Mouse (Mus musculus): Measurements from ENCODE around the gene Barx2.
"Not testable (repeated sequence)": the region's sequence is repeated elsewhere in the genome, so short reads cannot be mapped to it uniquely, and the experiment has no call there.

Gene Barx2

DNA sequence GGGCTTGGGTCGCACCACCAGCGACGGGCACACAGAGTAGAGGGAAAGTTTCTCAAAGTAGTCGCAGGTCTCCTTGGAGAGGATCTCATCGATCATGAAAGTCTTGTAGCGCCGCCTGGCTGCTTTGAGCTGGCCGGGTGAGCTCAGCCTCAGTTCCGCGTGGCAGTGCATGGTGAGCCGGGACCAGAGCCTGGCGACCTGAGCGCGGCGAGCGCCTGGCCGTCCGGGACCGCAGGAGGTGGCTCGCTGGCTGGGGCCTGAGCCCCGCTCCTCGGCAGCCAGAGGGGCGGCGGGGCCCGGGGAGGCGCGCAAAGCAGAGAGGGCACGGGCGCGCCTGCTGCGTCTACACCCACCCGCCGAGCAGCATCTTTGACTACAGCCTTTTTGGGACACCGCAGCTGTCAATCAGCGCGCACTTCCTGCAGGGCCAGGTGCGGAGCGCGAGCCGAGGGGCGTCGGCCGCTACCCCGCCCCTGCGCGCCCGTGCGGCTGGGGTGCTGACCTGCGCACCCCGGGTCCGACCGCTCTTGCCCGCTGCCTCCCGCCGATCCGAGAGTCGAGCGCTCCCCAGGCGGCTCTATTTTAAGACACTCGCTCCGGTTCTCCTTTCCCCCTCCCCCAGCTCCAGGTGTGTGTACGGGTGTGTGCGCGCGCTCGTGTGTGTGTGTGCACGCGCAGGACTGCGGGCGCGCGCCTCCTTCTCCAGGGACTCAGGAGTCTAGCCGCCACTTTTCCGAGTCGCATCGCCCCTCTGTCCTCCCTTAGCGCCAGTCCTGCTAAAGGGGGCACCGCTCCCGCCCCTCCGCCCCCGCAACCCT lies at the start of gene Barx2:
Gene Barx2, minus strand, starts transcription at position 542 of the 818 bp plus-strand sequence.
- in situ Hi-C loops (cut with MboI, MseI), result no loop called here

DNA sequence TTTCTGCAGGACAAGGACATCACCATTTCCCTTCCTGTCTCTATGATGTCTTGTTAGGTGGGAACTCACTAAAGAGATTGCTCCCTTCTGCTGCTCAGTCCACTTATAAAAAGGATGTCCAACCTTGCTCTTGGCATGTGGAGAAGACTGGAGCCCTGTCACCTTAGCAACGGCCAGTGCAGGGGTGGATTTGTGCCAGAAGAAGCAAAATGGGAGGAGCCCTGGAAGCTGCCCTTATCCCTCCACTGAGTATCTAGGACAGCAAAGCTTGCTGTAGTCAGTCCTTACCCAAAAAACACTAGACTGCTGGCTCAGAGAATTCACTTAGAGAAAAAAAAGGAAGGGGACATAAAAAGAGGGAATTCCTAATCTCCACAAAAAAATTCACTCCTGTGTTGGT lies 49.0 kb upstream of the Barx2 start:
- in situ Hi-C loops (cut with MboI, MseI), result no loop called here

DNA sequence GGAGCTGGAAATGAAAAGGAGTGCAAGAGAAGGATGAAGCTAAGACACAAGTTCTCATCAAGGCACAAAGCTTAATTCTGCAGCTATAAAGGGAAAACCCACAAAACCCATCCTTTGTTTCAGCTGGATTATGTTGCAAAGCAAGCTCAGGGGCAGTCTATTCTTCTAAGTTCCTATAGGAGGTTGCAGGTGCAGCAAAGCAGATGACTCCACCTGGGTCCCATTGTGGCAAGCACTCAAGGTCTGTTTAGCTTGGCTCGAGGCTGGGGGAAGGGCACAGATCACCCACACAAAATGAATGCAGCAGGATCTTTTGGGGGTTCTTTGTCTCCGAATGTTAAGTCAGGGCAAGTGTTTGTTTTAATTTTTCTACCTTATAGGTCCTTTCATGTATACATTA lies 47.2 kb upstream of the Barx2 start:
- in situ Hi-C loops (cut with MboI, MseI), result no loop called here

DNA sequence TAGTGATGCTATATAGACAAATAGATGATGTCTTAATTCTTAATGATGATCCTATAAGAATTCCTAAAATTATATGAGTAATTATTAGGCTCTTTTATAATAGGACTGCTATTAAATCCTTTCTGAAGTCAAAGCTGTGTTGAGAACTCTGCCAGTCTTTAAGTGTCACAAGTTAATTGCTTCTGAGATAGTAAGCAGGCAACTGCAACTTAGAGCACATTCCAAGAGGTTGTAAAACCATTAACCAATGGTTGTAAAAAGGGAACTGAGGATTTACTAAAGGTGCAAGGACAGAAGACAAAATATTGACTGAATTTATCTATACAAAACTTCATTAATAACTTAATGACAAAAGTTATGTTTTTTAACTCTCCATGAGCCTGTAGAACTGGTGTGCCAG lies 44.9 kb upstream of the Barx2 start:
- in situ Hi-C loops (cut with MboI, MseI), result no loop called here

DNA sequence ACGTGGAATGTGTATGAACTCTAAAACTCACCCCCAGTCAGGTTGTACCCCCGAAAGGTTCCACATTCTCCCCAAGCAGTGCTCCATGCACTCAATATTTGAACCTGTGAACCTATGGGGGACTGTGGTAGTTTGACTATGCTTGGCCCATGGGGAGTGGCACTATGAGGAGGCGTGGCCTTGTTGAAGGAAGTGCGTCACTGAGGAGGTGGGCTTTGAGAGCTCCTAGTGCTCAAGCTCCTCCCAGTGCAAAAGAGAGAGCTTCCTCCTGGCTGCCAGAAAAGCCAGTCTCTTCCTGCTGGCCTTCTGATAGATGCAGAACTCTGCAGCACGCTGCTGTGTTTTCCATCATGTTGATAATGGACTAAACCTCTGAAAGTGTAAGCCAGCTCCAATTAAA lies 37.2 kb upstream of the Barx2 start:
- in situ Hi-C loops (cut with MboI, MseI), result no loop called here

DNA sequence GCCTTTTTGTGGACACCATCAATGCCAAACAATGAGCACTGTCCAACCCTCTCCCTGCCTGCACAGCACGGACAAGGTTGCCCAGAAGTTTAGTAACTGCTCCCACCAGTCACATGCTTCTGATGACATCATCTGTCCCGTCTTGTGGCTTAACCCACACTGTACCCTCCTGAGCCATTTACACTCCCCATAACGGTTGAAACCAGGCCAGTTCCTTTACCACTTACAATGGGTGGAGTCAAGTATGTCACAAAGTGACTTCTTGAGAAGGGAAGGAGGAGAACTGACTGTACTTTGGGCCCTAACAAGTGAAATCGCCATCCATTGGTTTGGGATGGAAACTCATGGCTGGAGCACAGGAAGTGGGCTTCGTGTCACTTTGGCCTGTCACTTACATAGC lies 35.8 kb upstream of the Barx2 start:
- in situ Hi-C loops (cut with MboI, MseI), result no loop called here

DNA sequence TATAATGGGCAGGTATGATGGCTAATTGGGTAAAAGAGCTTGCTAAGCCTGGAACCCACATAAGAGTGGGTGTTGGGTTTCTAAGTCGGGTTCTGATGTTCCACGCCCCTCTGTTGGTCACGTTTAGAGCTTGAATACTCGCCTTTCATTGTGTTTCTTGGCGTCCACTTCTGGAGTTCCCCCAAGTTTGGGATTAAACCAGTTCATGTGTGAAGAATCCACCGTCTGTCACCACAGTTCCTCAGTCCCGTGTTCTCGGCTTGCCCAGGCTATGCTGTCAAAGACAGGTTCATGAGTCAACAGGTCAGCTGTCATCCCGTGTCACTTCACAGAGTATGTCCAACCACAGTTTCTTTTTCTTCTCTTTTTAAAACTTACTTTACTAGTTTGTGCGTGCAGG lies 33.8 kb upstream of the Barx2 start:
- in situ Hi-C loops (cut with MboI, MseI), result no loop called here

DNA sequence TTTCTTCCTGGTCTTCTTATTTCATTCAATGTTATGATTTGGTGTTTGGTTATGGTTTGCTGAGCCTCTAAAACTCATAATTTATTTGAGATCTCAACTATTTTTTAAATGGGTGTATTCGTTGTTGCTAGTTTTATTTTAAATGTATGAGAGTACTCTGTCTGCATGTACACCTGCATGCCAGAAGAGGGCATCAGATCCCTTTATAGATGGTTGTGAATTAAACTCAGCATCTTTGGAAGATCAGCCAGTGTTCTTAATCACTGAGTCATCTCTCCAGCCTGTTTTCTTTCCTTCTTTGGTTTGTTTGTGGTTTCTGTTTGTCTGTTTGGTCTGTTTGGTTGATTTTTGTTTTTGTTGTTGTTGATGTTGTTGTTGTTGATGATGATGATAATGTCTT lies 29.1 kb upstream of the Barx2 start:
- in situ Hi-C loops (cut with MboI, MseI), result loop anchor here (5.0 kb wide), 2 partner anchors 215 to 225 kb away; no protein-coding TSS in a partner anchor

DNA sequence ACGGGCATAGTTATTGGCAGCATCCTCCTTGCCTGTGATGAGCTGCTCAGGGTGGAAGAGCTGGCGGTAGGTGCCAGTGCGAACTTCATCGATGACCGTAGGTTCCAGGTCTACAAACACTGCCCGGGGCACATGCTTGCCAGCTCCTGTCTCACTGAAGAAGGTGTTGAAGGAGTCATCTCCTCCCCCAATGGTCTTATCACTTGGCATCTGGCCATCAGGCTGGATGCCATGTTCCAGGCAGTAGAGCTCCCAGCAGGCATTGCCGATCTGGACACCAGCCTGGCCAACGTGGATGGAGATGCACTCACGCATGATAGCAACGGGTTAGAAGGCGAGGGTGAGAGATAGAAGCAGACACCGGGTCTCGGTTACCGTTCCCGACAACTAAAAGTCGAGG lies 23.2 kb upstream of the Barx2 start:
- in situ Hi-C loops (cut with MboI, MseI), result not testable (repeated sequence)

DNA sequence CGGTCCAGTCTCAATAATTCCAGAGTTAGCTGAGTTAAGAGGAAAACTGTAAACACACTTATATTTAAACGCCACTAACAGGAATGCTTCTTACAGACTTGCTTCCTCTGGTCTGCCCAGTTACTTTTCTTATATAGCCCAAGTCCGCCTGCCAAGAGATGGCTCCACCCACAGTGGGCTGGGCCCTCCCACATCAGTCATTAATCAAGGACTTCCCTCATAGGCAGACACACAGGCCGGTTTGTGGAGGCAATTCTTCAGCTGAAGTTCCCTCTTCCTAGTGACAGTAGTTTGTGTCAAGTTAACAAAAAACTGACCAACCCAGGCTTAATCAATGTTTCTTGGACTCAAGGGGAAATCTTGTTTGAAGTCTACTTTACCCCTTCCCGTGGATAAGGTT lies 18.4 kb upstream of the Barx2 start:
- in situ Hi-C loops (cut with MboI, MseI), result no loop called here

DNA sequence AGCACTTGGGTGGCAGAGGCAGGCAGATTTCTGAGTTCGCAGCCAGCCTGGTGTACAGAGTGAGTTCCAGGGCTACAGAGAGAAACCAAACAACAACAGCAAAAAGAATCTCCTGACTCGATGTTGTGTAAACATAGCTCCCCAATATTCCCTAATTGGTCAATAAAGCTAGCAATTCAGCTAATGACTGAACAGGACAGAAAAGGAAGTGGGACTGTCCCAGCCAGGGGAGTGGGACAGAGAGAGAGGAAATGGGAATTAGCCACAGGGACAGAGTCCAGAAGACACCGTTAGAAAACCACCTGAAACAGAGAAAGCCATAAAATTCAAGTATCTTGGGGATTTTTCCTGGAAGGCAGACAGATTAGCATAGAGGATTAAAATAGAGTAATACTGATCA lies 18.0 kb upstream of the Barx2 start:
- in situ Hi-C loops (cut with MboI, MseI), result no loop called here

DNA sequence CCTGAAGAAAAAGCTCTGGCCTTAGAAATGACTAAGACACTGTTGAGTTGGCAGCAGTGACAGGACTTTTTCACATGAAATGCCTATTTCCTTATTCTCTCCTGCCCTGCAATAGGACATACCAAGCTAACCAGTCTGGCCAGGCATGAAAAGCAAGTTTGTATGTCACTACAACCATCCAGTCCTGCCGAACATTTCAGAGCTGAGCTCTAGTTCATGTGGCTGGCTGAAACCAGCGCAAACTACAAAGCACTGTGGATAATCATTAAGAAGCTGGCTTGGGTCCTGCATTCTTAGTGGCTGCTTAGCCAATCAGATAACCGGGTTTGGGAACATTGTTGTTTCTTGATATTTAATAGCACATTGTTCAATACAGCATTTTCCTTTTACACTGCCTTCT lies 13.5 kb upstream of the Barx2 start:
- in situ Hi-C loops (cut with MboI, MseI), result loop anchor here (5.0 kb wide), 2 partner anchors 364 to 369 kb away; no protein-coding TSS in a partner anchor

DNA sequence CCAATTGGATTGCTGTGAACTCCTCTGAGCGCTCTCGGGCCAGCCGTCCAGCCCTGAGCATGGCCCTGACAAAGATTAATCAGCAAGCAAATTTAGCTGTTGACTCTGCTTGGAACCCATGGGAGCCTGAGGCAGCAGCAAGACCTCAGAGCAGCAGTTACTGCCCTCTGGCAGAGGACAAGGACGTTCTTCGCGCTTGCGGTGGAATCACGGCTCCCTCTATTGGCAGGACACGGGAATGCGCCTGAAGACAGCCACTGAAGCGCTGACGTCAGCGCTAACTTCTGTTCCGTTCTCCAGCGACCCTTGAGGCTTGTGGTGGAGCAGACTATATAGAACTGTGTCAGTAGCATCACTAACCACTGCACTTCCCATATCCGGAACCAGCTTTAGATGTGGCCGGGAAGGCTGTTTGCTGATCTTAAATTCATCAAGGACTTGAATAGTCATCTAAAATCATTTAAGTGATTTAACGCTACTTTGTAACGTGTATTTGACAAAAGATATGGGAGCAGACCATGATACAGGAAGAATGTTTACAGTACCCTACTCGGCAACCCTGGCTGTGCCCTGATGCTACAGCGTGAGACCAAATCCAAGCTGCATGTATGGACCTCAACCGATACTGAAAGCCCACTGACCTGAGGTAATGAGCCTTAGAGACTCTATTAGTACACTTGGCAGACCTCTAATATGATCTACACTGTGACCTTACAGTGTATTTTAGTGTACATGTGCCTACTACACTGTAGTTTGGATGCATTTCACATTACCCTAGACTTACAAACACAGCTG lies 12.8 kb upstream of the Barx2 start:
- in situ Hi-C loops (cut with MboI, MseI), result loop anchor here (5.0 kb wide), 2 partner anchors 364 to 369 kb away; no protein-coding TSS in a partner anchor

DNA sequence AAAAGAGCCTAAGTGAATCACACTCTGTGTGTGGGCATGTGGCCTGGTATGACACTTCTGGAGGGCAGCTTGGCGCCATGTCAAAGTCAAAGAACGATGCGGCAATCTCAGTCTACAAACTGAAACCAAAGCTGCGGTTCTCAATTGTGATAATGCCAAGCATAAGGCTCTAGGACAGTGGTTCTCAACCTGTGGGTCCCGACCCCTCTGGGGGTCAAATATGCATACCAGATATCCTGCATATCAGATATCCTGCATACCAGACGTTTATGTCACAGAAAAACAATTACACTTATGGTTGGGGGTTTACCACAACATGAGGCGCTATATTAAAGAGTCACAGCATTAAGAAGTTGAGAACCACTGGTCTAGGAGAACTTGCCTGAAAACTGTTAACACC lies 10.3 kb upstream of the Barx2 start:
- in situ Hi-C loops (cut with MboI, MseI), result no loop called here

DNA sequence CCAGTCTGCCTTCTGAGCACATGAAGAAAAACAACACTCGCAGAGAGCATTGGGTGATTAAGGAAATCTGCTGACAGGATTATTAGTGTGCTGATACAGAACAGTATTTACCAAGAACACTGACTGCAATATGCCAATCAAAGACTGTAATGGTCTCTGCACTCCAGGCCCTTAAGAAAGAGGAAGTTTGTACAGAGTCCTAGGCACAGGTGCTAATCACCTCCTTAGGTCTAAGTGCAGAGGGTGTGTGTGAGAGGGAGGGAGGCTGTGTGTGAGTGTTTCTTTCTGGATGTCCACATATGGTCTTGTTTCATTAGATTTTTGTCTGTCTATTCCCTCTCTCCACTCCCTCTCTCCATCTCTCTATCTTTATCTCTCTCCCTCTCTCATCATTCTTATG lies 6.5 kb upstream of the Barx2 start:
- in situ Hi-C loops (cut with MboI, MseI), result no loop called here

DNA sequence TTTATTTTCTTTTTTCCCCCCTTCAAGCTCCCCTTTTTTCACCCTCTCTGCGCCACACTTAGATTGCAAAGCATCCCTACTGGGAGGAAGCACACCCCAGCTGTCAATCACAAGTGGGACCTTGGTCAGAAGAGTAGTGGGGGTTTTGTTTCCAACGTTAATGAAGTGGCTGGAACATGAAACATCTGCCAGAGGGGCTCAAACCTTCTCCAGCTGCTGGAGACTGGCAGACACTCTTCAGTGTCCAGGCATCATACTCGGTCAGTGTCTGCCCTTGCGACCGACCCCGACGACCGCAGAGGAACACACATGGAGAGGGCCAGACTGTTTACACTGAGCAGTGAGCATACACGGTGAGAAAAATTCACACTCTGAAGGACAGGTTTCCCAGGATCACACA lies 3.2 kb upstream of the Barx2 start:
- in situ Hi-C loops (cut with MboI, MseI), result no loop called here

DNA sequence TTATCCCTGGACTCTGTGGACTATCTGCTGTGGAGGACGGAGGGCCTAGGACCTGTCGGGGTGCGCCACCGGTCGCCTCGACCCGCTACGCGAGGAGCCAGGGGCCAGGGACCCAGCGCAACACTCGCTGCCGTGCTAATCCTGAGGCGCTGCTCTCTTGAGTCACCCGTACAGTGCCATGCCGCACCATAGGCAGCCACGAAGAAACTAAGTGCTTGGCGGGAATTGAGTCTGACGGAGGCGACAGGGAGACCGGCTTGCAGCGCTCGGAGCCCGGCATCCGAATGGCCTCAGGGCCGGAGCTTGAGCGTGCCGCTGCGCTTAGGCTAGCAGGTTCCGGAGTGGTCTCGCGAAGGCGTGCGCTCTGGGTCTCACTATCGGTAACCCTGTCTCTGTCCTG lies 1.6 kb upstream of the Barx2 start:
- in situ Hi-C loops (cut with MboI, MseI), result no loop called here

DNA sequence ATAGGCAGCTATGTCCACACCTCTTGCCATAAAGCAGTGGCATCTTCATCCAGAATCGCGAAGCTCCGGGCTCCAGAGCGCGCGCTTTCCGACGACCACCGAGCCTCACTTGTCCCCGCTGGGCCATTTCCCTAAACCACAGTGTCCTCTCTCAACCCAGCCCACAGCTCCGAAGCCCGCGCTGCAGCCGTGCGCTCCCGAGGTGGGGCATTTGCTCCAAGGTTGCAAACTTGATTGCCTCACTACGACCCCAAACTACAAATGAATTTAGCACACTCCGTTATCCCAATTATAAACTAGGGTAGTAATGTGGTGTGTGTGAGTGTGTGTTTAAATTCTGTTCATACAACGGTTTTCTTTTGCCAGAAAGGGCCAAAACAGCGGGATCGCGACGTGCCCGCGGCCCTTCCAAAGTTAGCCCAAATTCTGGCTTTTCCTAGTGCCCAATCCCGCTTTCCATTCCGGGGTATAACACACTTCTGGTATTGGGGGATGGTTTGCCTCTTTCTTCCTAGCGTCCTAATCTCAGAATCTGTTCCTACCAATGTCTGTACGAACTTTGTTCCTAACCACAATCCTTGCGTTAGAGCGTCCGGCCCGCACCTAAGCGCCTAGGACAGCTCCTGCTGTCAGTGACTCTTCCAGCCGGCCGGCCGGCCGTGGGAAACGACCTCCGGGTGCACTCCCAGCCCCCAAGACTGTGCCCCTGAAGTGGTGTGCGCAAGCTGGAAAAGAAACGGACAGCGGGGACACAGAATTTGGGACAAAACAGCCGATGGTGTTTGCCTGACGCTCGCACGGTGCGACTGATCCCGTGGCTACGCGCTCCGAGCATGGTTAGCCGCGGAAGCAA lies 703 bp upstream of the Barx2 start:
- in situ Hi-C loops (cut with MboI, MseI), result no loop called here

DNA sequence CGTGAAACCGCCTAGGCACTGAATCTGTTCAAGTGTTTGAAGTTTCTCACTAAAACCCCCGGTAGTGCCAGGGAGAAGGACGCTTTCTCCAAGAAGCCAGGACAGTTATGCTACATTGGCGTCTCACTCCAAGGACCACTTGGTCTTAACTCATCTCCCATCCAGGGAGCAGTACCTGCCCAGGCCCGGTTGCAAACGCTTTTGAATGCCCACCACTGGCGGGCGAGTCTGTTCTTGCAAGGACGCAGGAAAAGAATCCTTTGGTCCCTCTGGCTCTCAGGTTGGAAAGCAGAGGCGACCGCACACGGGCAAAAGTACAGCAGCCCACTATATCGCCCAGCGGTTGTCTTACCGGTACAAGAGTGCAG lies 725 bp downstream of the Barx2 start:
- in situ Hi-C loops (cut with MboI, MseI), result no loop called here

DNA sequence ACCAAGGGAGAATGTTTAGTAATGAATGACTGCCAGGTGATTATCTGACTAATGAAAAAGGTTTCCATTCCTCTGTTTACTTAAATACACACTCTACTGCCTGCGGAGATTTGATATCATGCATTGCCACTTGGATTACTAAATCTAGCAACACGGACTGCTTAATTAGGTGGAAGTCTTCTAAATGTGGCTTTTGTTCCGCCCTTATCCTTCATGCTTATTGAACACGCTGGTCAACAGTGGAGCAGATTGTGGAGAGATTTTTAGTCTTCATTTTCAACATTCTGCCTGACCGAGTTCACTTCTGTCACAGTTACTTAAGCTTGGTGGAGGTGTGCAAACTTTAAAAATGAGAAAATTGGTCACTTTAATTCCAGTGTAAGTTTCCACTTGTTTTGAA lies 3.0 kb downstream of the Barx2 start:
- in situ Hi-C loops (cut with MboI, MseI), result no loop called here

DNA sequence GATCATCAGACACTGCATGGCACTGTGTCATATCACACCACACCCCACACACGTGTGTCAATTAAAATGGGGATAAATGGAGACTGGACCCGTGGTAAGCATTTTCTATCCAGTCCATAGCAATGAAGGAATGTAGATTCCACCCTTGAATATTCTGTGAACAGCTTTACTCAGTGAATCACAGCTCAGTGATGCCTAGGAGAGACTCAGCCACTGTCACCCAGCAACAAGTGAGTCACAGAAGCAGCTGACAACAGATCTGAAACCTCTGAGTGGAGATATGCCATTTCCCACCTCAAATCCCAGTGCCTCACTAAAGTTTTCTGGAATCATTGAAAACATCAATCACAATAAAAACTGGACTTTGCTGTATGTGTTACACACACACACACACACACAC lies 11.5 kb downstream of the Barx2 start:
- in situ Hi-C loops (cut with MboI, MseI), result loop anchor here in 1 of 2 experiments (10.0 kb wide), 1 partner anchor 1297 kb away; no protein-coding TSS in a partner anchor

DNA sequence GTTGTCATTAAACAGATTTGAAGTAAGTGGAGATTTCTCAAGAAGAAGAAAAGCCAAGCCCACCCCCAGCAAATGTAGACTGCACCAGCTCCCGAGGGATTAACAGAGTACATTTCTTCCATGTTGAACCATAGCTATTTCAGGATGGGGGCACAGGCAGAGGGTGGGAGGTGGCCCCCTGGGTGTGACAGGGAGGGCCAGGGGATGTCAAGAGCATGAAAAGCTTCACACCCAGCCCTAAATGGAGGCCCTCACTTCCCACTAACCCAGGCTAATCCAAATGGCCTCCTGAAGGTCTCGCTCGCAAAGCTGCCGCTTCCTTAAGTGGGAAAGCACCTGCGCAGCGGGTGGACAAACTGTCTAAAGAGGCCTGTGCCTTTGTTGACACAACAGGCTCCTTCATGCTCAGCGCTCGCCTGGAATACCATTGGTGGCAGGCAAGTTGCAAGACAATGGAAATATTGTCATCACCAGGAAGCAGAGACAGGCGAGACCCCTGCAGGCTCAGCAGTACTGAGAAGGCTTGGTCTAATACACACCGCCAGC lies 18.4 kb downstream of the Barx2 start:
- in situ Hi-C loops (cut with MboI, MseI), result no loop called here
